Mouse (Mus musculus) kidney, postnatal 0 days (tissue): ENCODE measurements around the gene Slc39a3. TPM values are rescaled to one million over a fixed set of nuclear protein-coding genes. Genes with fewer than 3 reads are reported as not detected.
"Not testable (repeated sequence)": the region's sequence is repeated elsewhere in the genome, so short reads cannot be mapped to it uniquely, and the experiment has no call there.

Experiments used
- ATAC-seq: fragments of 200-750 bp; cut with Nextera tagmentation; replicated peaks from 2 replicates; pipeline ENCODE4 v1.8.0; 2017; ENCODE audit warnings: low read depth, moderate number of reproducible peaks, moderate TSS enrichment, moderate library complexity; ENCODE audit not compliant: low FRiP score
- DNase-seq: peaks from one replicate; pipeline ENCODE4 v3.0.0-alpha.2; 2016; ENCODE audit warnings: low spot score
- H3K27ac ChIP-seq: fragments of 300-500 bp; sonication (generic); 2 replicates; pipeline ENCODE4 v1.5.1; 2014; ENCODE audit warnings: mild to moderate bottlenecking
- H3K27me3 ChIP-seq: fragments of 300-500 bp; sonication (generic); 2 replicates; pipeline ENCODE4 v1.6.1; 2014; ENCODE audit warnings: low read length, mixed read lengths; ENCODE audit not compliant: insufficient read depth
- H3K36me3 ChIP-seq: fragments of 300-500 bp; sonication (generic); 2 replicates; pipeline ENCODE4 v1.6.1; 2014; ENCODE audit warnings: low read length, mixed read lengths; ENCODE audit not compliant: insufficient read depth
- H3K4me1 ChIP-seq: fragments of 300-500 bp; sonication (generic); replicated peaks from 2 replicates; pipeline ENCODE4 v1.6.1; 2014; ENCODE audit warnings: antibody characterized with exemption, low read length, mixed read lengths; ENCODE audit not compliant: insufficient read depth
- H3K4me2 ChIP-seq: fragments of 300-500 bp; sonication (generic); 2 replicates; pipeline ENCODE4 v1.6.1; 2014; ENCODE audit warnings: mild to moderate bottlenecking, low read length, moderate library complexity, mixed read lengths
- H3K4me3 ChIP-seq: fragments of 300-500 bp; sonication (generic); replicated peaks from 2 replicates; pipeline ENCODE4 v1.5.1; 2014; ENCODE audit warnings: low read depth, low read length
- H3K9ac ChIP-seq: fragments of 300-500 bp; sonication (generic); 2 replicates; pipeline ENCODE4 v1.6.1; 2014; ENCODE audit warnings: low read depth, low read length
- H3K9me3 ChIP-seq: fragments of 300-500 bp; sonication (generic); replicated peaks from 2 replicates; pipeline ENCODE4 v1.6.1; 2016; ENCODE audit warnings: low read length, inconsistent platforms, mixed read lengths
- CTCF ChIP-seq: IDR thresholded peaks from 2 replicates; pipeline ENCODE4 v1.5.1; 2016; ENCODE audit warnings: antibody characterized with exemption, low read depth, mild to moderate bottlenecking, moderate library complexity
- WGBS: fragments of 180-500 bp; shearing (Covaris S2); extraction: QIAGEN DNeasy Blood & Tissue Kit; methylation state at CpG from one replicate; pipeline ENCODE4 v1.1.7; 2014; 5-methylcytosine and 5-hydroxymethylcytosine counted together
- polyA plus RNA-seq: library from polyadenylated mRNA; unstranded; fragments of >200 nt; fragmentation: Nextera tagmentation; extraction: Ambion mirVana; gene quantifications from 2 replicates; pipeline ENCODE4 v1.2.1, GENCODE M21; 2015

The Slc39a3 gene
- polyA plus RNA-seq, 1 experiment from 2014 or later = 13.4 TPM

DNA sequence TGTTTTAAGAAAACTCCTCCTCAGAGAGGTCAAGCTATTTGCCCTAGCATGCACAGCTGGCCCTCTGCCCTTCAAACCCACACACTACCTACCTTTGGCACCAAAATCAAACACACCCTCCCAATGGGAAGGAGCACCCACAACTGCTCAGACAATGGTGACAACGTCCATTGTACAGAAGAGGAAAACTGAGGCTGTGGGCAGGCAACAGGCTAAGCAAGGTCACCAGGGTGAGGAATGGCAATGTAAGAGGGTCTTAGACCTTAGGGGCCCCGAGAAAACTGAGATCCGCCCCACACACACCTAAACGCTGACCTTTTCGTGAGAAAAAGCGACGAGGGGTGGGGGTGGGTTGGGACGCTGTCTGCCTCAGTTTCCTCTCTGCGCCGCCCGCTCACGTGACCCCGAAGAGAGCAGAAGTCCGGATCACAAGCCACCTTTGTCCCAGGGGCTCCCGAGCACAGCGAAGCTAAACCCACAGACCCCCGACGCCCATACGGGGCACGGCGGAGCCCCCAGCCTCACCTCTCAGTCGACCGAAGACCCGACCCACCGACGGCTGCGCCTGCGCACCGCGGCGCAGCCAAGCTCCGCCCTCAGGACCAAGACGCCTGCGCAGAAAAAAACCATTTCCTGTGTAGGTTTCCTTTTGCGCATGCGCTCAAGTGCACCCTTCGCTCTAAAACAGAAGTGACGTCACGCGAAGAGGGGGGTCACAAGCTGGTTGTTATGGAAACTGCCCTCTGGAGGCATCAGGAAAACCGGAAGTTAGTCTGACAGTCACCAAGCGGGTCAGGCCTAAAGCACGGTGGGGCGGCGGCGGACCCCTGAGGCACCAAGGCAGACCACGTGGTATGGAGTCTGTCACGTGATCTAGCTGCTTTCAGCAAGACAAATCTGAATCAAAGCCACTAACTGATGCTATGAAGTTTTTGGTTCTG lies 22.6 kb upstream of the Slc39a3 start, which contains the start of gene Sgta:
Gene Sgta, minus strand, starts transcription at position 579 of the 941 bp plus-strand sequence.
- no peak for TF ChIP-seq CTCF
- Histone ChIP-seq H3K36me3 (no peaks in the 10 kb centered on the region), H3K4me2 (peak within 1 kb of the TSS; percentile 80), H3K4me3 (peak within 1 kb of the TSS; percentile 86), H3K27me3 (no peaks in the 10 kb centered on the region), H3K4me1 (peaks cover 12% of the 10 kb centered on the region; the same call in 1 of the 2 replicates), H3K9ac (peak within 1 kb of the TSS; percentile 84), H3K27ac (peak within 1 kb of the TSS; percentile 19; the same call in 1 of the 2 replicates), H3K9me3 (no peaks in the 10 kb centered on the region)
- WGBS = under 1% methylated on average over 48 of the region's 48 CpGs
- ATAC-seq (peak; percentile 95), DNase-seq (peak; percentile 100)

DNA sequence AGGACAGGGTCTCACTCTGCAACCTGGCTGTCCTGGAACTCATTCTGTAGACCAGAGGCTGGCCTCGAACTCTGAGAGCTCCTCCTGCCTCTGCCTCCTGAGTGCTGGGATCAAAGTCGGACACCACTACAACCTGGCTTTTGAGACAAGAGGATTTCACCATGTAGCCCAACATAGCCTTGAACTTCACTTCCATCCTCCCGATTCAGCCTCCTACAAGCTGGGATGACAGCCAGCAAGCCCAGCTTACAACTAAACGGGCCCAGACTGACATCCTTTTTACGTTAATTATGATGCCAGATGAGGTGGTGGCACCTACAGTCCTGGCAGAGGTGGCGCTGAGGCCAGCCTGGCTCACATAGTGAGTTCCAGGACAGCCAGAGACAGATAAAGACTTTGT lies 21.7 kb upstream of the Slc39a3 start:
- DNase-seq (no peak), ATAC-seq (no peak)
- Histone ChIP-seq H3K4me3 (peak overlapping the region; percentile 86; the same call in 1 of the 2 replicates), H3K27ac (no peak overlapping the region), H3K9ac (peak overlapping the region; percentile 84; the same call in 1 of the 2 replicates), H3K36me3 (no peaks in the 10 kb centered on the region), H3K4me1 (peaks cover 12% of the 10 kb centered on the region; the same call in 1 of the 2 replicates), H3K4me2 (peak overlapping the region; percentile 80), H3K27me3 (no peaks in the 10 kb centered on the region), H3K9me3 (no peaks in the 10 kb centered on the region)
- 83% methylated on average over 6 of the region's 6 CpGs for WGBS
- TF ChIP-seq CTCF = no peak

DNA sequence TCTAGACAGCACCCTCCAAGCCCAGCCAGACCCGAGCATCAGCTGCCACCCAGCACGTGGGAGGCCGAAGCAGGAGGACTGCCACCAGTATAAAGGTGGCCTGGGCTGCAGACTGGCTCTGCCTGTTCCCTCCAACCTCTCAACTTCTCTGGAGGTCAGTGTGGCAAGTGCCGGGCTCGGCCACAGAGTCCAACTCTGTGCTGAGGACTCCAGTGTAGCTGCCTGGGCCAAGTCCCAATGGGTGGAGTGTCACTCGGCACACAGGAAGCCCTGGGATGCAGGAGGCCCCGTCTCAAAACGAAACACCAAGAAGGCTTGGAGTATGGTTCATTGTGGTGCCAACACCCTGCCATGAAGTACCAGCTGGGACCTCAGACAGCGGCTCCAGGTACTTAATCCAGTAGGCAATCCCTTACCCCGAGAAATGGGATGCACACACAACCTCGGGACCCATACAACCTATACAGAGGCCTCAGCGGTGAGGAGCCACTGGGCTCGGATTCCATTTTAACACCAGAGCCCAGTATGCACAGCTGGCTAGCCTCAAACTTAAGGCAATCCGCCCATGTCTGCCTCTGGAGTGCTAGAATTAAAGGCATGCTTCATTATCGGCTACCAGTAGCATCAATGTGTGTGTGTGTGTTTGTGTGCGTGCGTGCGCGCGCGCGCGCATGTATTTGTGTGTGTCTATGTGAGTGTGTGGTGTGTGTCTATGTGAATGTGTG lies 20.3 kb upstream of the Slc39a3 start:
- Histone ChIP-seq H3K9me3 (no peaks in the 10 kb centered on the region), H3K9ac (no peak overlapping the region), H3K27ac (no peak overlapping the region), H3K4me3 (no peak overlapping the region), H3K4me1 (peaks cover 12% of the 10 kb centered on the region; the same call in 1 of the 2 replicates), H3K4me2 (no peak overlapping the region), H3K27me3 (no peaks in the 10 kb centered on the region), H3K36me3 (no peaks in the 10 kb centered on the region)
- TF ChIP-seq CTCF = no peak
- no peak for DNase-seq
- no peak for ATAC-seq
- WGBS = 88% methylated on average over 23 of the region's 23 CpGs

DNA sequence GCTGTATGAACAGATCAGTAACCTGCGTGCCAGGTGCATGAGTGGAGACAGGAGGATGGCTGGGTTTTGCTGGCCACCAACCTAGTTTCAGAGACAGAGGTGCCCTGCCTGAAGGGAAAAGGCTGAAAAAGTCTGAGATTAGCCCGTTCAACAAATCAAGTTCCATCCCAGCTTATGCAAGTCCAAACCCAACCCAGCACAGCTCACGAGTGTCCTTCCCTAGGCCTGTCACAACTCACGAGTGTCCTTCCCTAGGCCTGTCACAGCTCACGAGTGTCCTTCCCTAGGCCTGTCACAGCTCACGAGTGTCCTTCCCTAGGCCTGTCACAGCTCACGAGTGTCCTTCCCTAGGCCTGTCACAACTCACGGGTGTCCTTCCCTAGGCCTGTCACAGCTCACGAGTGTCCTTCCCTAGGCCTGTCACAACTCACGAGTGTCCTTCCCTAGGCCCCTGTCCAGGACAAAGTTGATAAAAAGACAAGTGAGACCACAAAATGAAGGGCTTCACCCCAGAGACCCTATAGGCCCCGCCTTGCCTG lies 18.6 kb upstream of the Slc39a3 start:
- Histone ChIP-seq H3K36me3 (peaks cover 15% of the 10 kb centered on the region), H3K4me1 (peaks cover 12% of the 10 kb centered on the region; the same call in 1 of the 2 replicates)
- H3K27ac ChIP-seq, H3K9ac ChIP-seq, ATAC-seq, H3K9me3 ChIP-seq, DNase-seq, H3K4me2 ChIP-seq, H3K4me3 ChIP-seq, H3K27me3 ChIP-seq: not testable (repeated sequence)
- WGBS = 82% methylated on average over 11 of the region's 11 CpGs

DNA sequence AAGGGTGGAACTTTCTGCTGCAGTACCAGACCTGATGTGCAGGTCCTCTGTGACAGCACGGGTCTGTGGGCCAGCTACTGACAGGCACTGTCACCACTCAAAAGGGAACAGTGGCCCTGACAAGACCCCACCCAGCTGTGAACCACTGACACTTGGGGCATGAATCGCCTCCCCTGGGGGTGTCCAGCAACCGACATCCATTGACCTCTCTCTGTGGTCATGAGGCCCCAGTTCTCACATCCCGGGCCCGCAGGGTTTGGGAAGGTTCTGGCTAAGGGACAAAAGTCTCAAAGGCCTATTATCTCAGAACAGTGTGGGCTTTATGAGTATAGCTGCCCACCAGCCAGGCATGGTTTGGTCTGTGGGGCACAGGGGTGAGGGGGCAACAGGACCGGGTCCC lies 17.9 kb upstream of the Slc39a3 start:
- no peak overlapping the region for H3K4me3 ChIP-seq
- peaks cover 22% of the 10 kb centered on the region for H3K36me3 ChIP-seq
- ATAC-seq = no peak
- peaks cover 12% of the 10 kb centered on the region; the same call in 1 of the 2 replicates for H3K4me1 ChIP-seq
- no peaks in the 10 kb centered on the region for H3K27me3 ChIP-seq
- no peaks in the 10 kb centered on the region for H3K9me3 ChIP-seq
- no peak overlapping the region for H3K9ac ChIP-seq
- DNase-seq = no peak
- no peak overlapping the region for H3K27ac ChIP-seq
- no peak for TF ChIP-seq CTCF
- 90% methylated on average over 6 of the region's 6 CpGs for WGBS
- H3K4me2 ChIP-seq = no peak overlapping the region

DNA sequence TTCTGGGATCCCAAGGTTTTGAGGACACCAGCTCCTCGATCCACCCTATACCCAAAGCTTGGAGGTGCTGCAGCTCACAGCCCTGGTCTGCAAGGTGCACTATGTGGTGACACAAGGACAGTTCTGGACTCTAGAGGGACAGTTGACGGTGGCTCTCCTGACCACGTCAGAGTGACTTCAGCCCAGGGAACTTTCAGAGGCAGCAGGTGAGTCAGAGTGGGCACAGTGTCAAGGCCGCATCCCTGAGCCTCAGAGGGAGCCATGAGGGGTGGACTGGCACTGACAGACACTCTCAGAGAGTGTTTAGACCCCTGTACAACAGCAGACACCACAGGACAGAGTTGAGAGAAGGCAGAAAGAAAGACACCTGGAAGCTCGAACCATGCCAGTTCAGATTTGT lies 15.4 kb upstream of the Slc39a3 start:
- WGBS = 93% methylated on average over 5 of the region's 5 CpGs
- no peaks in the 10 kb centered on the region for H3K4me1 ChIP-seq
- no peak overlapping the region for H3K9ac ChIP-seq
- ATAC-seq (no peak), DNase-seq (no peak)
- TF ChIP-seq CTCF = no peak
- H3K36me3 ChIP-seq = peaks cover 48% of the 10 kb centered on the region
- no peaks in the 10 kb centered on the region for H3K27me3 ChIP-seq
- no peak overlapping the region for H3K4me3 ChIP-seq
- H3K4me2 ChIP-seq = no peak overlapping the region
- H3K27ac ChIP-seq = no peak overlapping the region
- no peaks in the 10 kb centered on the region for H3K9me3 ChIP-seq
